Mouse (Mus musculus) kidney, embryonic 15.5 days (tissue): ENCODE measurements around the gene Bmpr1a. TPM values are rescaled to one million over a fixed set of nuclear protein-coding genes. Genes with fewer than 3 reads are reported as not detected.
"Not testable (repeated sequence)": the region's sequence is repeated elsewhere in the genome, so short reads cannot be mapped to it uniquely, and the experiment has no call there.

Experiments used
- ATAC-seq: fragments of 200-750 bp; cut with Nextera tagmentation; replicated peaks from 2 replicates; pipeline ENCODE4 v1.8.0; 2017; ENCODE audit warnings: moderate TSS enrichment; ENCODE audit not compliant: low FRiP score
- H3K27ac ChIP-seq: fragments of 300-500 bp; sonication (generic); 2 replicates; pipeline ENCODE4 v1.5.1; 2015; ENCODE audit warnings: mild to moderate bottlenecking, inconsistent platforms
- H3K27me3 ChIP-seq: fragments of 300-500 bp; sonication (generic); 2 replicates; pipeline ENCODE4 v1.6.1; 2015; ENCODE audit warnings: inconsistent platforms
- H3K36me3 ChIP-seq: fragments of 300-500 bp; sonication (generic); 2 replicates; pipeline ENCODE4 v1.6.1; 2015; ENCODE audit warnings: inconsistent platforms
- H3K4me1 ChIP-seq: fragments of 300-500 bp; sonication (generic); 2 replicates; pipeline ENCODE4 v1.6.1; 2015; ENCODE audit warnings: inconsistent platforms
- H3K4me2 ChIP-seq: fragments of 300-500 bp; sonication (generic); 2 replicates; pipeline ENCODE4 v1.6.1; 2015; ENCODE audit warnings: moderate library complexity, mild to moderate bottlenecking, inconsistent platforms
- H3K4me3 ChIP-seq: fragments of 300-500 bp; sonication (generic); replicated peaks from 2 replicates; pipeline ENCODE4 v1.5.1; 2015; ENCODE audit warnings: mild to moderate bottlenecking, inconsistent platforms
- H3K9ac ChIP-seq: fragments of 300-500 bp; sonication (generic); 2 replicates; pipeline ENCODE4 v1.6.1; 2015; ENCODE audit warnings: mild to moderate bottlenecking, inconsistent platforms
- H3K9me3 ChIP-seq: fragments of 300-500 bp; sonication (generic); replicated peaks from 2 replicates; pipeline ENCODE4 v1.6.1; 2016; ENCODE audit warnings: inconsistent platforms
- WGBS: fragments of 180-500 bp; shearing (Covaris S2); methylation state at CpG from one replicate; pipeline ENCODE4 v1.1.7; 2015; ENCODE audit warnings: mixed read lengths; 5-methylcytosine and 5-hydroxymethylcytosine counted together
- polyA plus RNA-seq: library from polyadenylated mRNA; unstranded; fragments of >200 nt; fragmentation: Nextera tagmentation; extraction: Ambion mirVana; gene quantifications from 2 replicates; pipeline ENCODE4 v1.2.1, GENCODE M21; 2015

The Bmpr1a gene
- polyA plus RNA-seq, 1 experiment from 2014 or later = 47.7 TPM

DNA sequence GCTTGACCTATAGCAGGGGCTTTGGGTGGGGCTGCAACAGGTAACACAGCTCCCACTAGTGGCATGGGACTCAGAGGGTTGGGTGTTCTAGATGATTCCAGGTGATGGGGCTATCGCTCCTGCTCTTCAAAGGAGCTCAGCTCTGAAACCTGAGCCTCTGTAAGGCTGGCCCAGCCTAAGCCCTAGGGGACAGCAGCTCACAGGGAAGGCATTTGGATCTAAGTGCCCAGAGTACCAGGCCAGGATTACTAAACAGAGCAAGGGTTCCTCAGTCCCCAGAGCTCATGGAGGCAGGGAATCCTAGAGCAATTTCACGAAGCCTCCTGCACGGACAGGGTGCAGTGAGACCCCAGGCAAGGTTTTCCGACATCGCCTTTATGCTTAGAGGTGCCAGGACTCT is 127.2 kb downstream of the Bmpr1a start:
- Histone ChIP-seq H3K4me1 (peaks cover 39% of the 10 kb centered on the region), H3K9ac (0 out of 2 replicates have a peak overlapping the region, but pooled peaks have one; percentile 6), H3K27ac (0 out of 2 replicates have a peak overlapping the region, but pooled peaks have one; percentile 91), H3K4me3 (peak overlapping the region; percentile 33), H3K4me2 (peak overlapping the region; percentile 43), H3K36me3 (no peaks in the 10 kb centered on the region), H3K27me3 (no peaks in the 10 kb centered on the region), H3K9me3 (no peaks in the 10 kb centered on the region)
- no peak for ATAC-seq
- WGBS = 79% methylated on average over 5 of the region's 5 CpGs

GRCm38 (mm10) chr14:34375415-34375904 is 127.7 kb downstream of the Bmpr1a start, which contains the start of gene Mmrn2:
Gene Mmrn2, plus strand, starts transcription at chr14:34375465.
- no peak for ATAC-seq
- no peaks in the 10 kb centered on the region for H3K27me3 ChIP-seq
- 68% methylated on average over 13 of the region's 13 CpGs for WGBS
- H3K36me3 ChIP-seq = no peaks in the 10 kb centered on the region
- peaks cover 39% of the 10 kb centered on the region for H3K4me1 ChIP-seq
- H3K9me3 ChIP-seq = no peaks in the 10 kb centered on the region
- peak within 1 kb of the TSS; percentile 43 for H3K4me2 ChIP-seq
- peak within 1 kb of the TSS; percentile 33 for H3K4me3 ChIP-seq
- 0 out of 2 replicates have a peak within 1 kb of the TSS, but pooled peaks have one; percentile 6 for H3K9ac ChIP-seq
- H3K27ac ChIP-seq = peak within 1 kb of the TSS; percentile 91; the same call in 1 of the 2 replicates

- Histone ChIP-seq H3K27ac (peak within 1 kb of the TSS; percentile 91; the same call in 1 of the 2 replicates), H3K9me3 (no peaks in the 10 kb centered on the region), H3K36me3 (no peaks in the 10 kb centered on the region), H3K4me1 (peaks cover 39% of the 10 kb centered on the region), H3K4me2 (peak within 1 kb of the TSS; percentile 43), H3K9ac (no peak within 1 kb of the TSS), H3K4me3 (peak within 1 kb of the TSS; percentile 33), H3K27me3 (no peaks in the 10 kb centered on the region)
- 38% methylated on average over 10 of the region's 10 CpGs for WGBS
- ATAC-seq = no peak
Observed at GRCm38 (mm10) chr14:34374577-34374976, 128.6 kb downstream of the Bmpr1a start, which contains the start of gene Sncg. Gene Sncg, minus strand, starts transcription at chr14:34374789.

DNA sequence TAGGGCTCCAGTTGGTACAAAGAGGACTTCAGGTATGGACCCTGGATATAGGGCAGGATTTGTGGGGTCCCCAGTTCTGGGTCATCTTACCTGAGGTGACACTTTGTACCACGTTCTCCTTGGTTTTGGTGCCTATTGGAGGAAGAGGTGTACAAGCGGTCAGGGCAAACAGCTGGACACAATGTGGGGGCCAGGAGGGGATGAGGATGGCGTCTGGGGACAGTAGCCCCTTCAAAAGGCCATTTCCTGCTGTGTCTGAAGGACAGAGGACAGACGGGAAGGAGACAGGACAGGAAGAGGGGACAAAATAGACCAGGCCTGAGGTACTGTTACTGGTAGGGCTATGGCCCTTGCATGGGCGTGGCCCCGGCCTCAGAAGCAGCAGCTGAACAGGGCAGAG is 129.6 kb downstream of the Bmpr1a start:
- H3K4me3 ChIP-seq = no peak overlapping the region
- no peaks in the 10 kb centered on the region for H3K36me3 ChIP-seq
- no peak overlapping the region for H3K27ac ChIP-seq
- H3K9ac ChIP-seq = no peak overlapping the region
- peaks cover 31% of the 10 kb centered on the region for H3K4me1 ChIP-seq
- H3K4me2 ChIP-seq = no peak overlapping the region
- H3K27me3 ChIP-seq = no peaks in the 10 kb centered on the region
- WGBS = 77% methylated on average over 6 of the region's 6 CpGs
- no peak for ATAC-seq
- H3K9me3 ChIP-seq = no peaks in the 10 kb centered on the region

GRCm38 (mm10) chr14:34372646-34373045 is 130.5 kb downstream of the Bmpr1a start:
- peaks cover 23% of the 10 kb centered on the region for H3K4me1 ChIP-seq
- WGBS = 87% methylated on average over 6 of the region's 6 CpGs
- no peaks in the 10 kb centered on the region for H3K9me3 ChIP-seq
- no peak overlapping the region for H3K4me2 ChIP-seq
- H3K4me3 ChIP-seq = no peak overlapping the region
- no peak overlapping the region for H3K9ac ChIP-seq
- no peak for ATAC-seq
- H3K27me3 ChIP-seq = no peaks in the 10 kb centered on the region
- H3K36me3 ChIP-seq = no peaks in the 10 kb centered on the region
- no peak overlapping the region for H3K27ac ChIP-seq

- Histone ChIP-seq H3K9me3 (no peaks in the 10 kb centered on the region), H3K36me3 (no peaks in the 10 kb centered on the region), H3K4me3 (no peak overlapping the region), H3K27ac (no peak overlapping the region), H3K4me1 (peaks cover 16% of the 10 kb centered on the region), H3K9ac (no peak overlapping the region), H3K4me2 (no peak overlapping the region), H3K27me3 (no peaks in the 10 kb centered on the region)
- WGBS = 52% methylated on average over 2 of the region's 2 CpGs
- no peak for ATAC-seq
Observed at GRCm38 (mm10) chr14:34371763-34372162, 131.4 kb downstream of the Bmpr1a start.

GRCm38 (mm10) chr14:34370921-34371320 is 132.2 kb downstream of the Bmpr1a start:
- H3K9me3 ChIP-seq = no peaks in the 10 kb centered on the region
- no peak overlapping the region for H3K4me2 ChIP-seq
- H3K4me3 ChIP-seq = no peak overlapping the region
- H3K4me1 ChIP-seq = peaks cover 15% of the 10 kb centered on the region
- no peak overlapping the region for H3K27ac ChIP-seq
- H3K36me3 ChIP-seq = no peaks in the 10 kb centered on the region
- WGBS = 94% methylated on average over 3 of the region's 3 CpGs
- H3K9ac ChIP-seq = no peak overlapping the region
- H3K27me3 ChIP-seq = no peaks in the 10 kb centered on the region
- ATAC-seq = no peak

DNA sequence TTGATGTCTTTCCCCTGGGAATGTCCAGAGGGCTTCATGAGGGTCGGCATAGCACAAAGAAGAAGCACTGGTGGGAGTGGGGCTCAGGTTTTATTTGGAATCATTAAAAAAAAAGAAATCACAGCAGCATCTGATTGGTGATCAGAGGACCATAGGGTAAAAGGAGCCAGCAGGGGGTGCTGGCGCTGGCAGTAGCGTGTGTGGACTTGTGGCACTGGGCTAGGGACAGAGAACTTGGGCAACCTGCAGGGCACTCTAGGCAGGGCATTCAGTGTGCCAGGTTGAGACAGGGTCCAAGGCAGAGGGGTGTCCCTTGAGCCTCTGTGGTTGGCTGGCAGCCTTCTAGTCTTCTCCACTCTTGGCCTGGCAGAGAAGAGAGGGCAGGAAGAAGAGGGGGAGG is 132.9 kb downstream of the Bmpr1a start:
- Histone ChIP-seq H3K27me3 (no peaks in the 10 kb centered on the region), H3K4me2 (no peak overlapping the region), H3K4me1 (peaks cover 15% of the 10 kb centered on the region), H3K9ac (no peak overlapping the region), H3K27ac (no peak overlapping the region), H3K9me3 (no peaks in the 10 kb centered on the region), H3K4me3 (no peak overlapping the region), H3K36me3 (no peaks in the 10 kb centered on the region)
- ATAC-seq = no peak
- WGBS = 67% methylated on average over 3 of the region's 3 CpGs

DNA sequence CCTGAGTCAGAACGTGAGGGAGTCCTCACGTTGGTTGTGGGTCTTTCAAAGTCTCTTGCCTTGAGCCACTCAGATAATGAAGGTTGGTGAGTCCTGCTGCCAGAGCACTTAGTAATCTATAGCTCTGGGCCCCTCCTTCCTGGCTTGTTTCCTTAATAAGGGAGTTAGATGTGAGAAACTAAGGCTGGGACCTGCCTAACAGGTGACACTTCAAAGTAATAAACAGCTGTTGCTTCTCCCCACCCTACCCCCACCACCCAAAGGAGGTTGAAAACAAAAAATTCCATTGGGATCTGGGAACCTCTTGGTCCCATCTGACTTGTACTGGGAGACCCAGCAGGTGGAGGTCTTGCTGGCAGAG is 138.0 kb downstream of the Bmpr1a start:
- no peaks in the 10 kb centered on the region for H3K9me3 ChIP-seq
- H3K4me3 ChIP-seq = no peak overlapping the region
- H3K4me1 ChIP-seq = peaks cover 15% of the 10 kb centered on the region
- H3K9ac ChIP-seq = no peak overlapping the region
- no peak overlapping the region for H3K4me2 ChIP-seq
- H3K27me3 ChIP-seq = no peaks in the 10 kb centered on the region
- no peak for ATAC-seq
- 87% methylated on average over 2 of the region's 2 CpGs for WGBS
- no peak overlapping the region for H3K27ac ChIP-seq
- H3K36me3 ChIP-seq = no peaks in the 10 kb centered on the region

- not testable (repeated sequence) for H3K36me3 ChIP-seq, ATAC-seq, H3K27ac ChIP-seq, H3K9me3 ChIP-seq, H3K27me3 ChIP-seq
- H3K4me1 ChIP-seq = peaks cover 15% of the 10 kb centered on the region
- peak overlapping the region; percentile 37 for H3K9ac ChIP-seq
- H3K4me2 ChIP-seq = peak overlapping the region; percentile 90
- peak overlapping the region; percentile 50 for H3K4me3 ChIP-seq
- WGBS = 79% methylated on average over 15 of the region's 15 CpGs
Observed at GRCm38 (mm10) chr14:34364254-34365146, 138.6 kb downstream of the Bmpr1a start.

DNA sequence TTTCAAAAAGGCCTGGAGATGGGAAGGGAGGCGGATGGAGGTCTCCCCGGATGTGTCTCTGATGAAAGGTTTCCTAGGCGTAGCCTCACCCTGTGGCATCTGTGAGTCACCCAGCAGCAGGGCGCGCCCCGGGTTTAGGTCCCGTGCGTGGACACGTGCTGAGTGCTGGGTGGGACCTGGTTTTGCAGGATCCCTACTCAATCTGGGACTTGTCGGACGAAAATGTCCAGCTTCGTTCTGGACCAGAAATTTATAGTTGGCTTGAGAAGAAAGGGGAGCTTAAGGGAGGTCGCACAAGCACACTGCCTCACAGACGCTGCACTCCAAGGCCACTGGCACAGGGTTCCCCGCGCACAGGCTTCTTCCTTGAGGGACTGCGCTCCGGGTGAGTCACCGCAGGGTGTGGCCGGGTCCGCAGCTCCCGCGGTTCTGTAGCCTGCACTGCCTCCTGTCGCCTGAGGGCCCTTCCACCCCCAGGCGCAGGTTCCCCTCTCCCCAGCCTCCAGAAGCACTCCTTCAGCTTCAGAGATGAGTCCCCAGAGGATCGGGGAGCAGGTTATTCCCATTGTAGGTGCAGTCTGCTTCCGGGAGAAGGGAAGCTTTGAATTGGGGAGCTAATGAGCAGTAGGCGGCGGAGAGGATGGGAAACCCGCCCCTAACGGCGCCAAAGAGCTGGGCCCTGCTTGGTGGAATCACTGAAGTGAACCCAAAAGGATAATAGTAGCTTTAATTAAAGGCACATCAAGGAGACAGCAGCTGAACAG is 139.5 kb downstream of the Bmpr1a start:
- Histone ChIP-seq H3K4me2 (peak overlapping the region; percentile 90), H3K27me3 (no peaks in the 10 kb centered on the region), H3K27ac (no peak overlapping the region), H3K9ac (peak overlapping the region; percentile 37), H3K4me3 (peak overlapping the region; percentile 50), H3K9me3 (no peaks in the 10 kb centered on the region), H3K36me3 (no peaks in the 10 kb centered on the region), H3K4me1 (peaks cover 15% of the 10 kb centered on the region)
- WGBS = 2% methylated on average over 32 of the region's 32 CpGs
- peak; percentile 89 for ATAC-seq
